In the genomic region with DNA sequence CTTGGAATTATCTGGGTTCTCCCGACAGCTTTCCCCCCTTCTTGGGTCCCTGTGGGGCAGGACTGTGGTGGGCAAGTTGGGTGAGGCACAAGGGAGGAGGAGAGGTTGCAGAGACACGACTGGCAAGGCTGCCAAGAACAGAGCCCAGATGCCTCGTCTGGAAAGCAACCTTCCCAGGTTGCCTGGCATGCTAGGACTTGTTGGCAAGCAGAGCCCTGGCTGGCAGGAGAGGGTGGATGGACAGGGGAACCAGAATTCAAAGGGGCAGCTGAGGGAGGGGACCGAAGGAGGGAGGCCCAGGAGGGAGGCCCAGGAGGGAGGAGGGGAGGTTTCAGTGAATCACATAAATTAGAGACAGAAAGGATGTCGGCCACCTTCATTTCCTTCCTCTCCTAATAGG, we compare ENCODE assay signal across 9 mouse cellular contexts.
DNase-seq lines count a peak whose midpoint lies in the region; ATAC-seq and TF ChIP-seq lines count a peak whose summit lies in the region.
"Had no signal": no experiment of that assay in that cellular context is flagged by ENCODE, and none has a peak within 500 bp of the region (broad histone marks: within the 10 kb centered on the region; RNA-seq: fewer than 3 reads in every experiment).

No protein-coding gene starts in this region.

- WGBS in kidney, embryonic 15.5 days, result 10% methylated on average over 5 of the region's 5 CpGs
- 4% methylated on average over 5 of the region's 5 CpGs for WGBS in forebrain, embryonic 16.5 days
- WGBS in stomach, postnatal 0 days, result 12% methylated on average over 5 of the region's 5 CpGs
- 18% methylated on average over 5 of the region's 5 CpGs for WGBS in liver, embryonic 12.5 days (ENCODE audit: insufficient replicate concordance)

- no peak for DNase-seq in kidney, adult 18-20 months
- DNase-seq in cerebellum, adult 8-10 months, result peak; percentile 30
- DNase-seq in layer of hippocampus, postnatal 14 days (ENCODE audit: low spot score in 2 of 2), result peak; percentile 55 to 61
- peak; percentile 25 for DNase-seq in stomach, postnatal 0 days (ENCODE audit: low spot score)
- no peak for DNase-seq in adipocyte (ENCODE audit: low spot score)

- ATAC-seq in kidney, embryonic 15.5 days (replicated peaks; ENCODE audit: low FRiP score), result no peak; the same call in 1 of the 2 replicates
- ATAC-seq in forebrain, embryonic 16.5 days, result peak; percentile 86
- no peak for ATAC-seq in stomach, postnatal 0 days (ENCODE audit: low FRiP score, low TSS enrichment)
- ATAC-seq in liver, embryonic 12.5 days, result no peak

- H3K27me3 ChIP-seq in kidney, embryonic 15.5 days, result no peaks in the 10 kb centered on the region
- H3K27me3 ChIP-seq in forebrain, embryonic 16.5 days (replicated peaks; ENCODE audit: control insufficient read depth, insufficient read depth, low read length), result no peaks in the 10 kb centered on the region
- H3K27me3 ChIP-seq in stomach, postnatal 0 days (ENCODE audit: control insufficient read depth, insufficient read depth, low read length), result no peaks in the 10 kb centered on the region
- H3K27me3 ChIP-seq in liver, embryonic 12.5 days (replicated peaks), result no peaks in the 10 kb centered on the region

- no peak overlapping the region for H3K4me2 ChIP-seq in kidney, embryonic 15.5 days
- no peak overlapping the region for H3K4me2 ChIP-seq in forebrain, embryonic 16.5 days (ENCODE audit: low read length)
- H3K4me2 ChIP-seq in stomach, postnatal 0 days (replicated peaks; ENCODE audit: low read depth), result no peak overlapping the region
- no peak overlapping the region for H3K4me2 ChIP-seq in liver, embryonic 12.5 days

- no peak overlapping the region for H3K4me3 ChIP-seq in kidney, embryonic 15.5 days (replicated peaks)
- H3K4me3 ChIP-seq in forebrain, embryonic 16.5 days (replicated peaks; ENCODE audit: low read length), result no peak overlapping the region
- H3K4me3 ChIP-seq in stomach, postnatal 0 days (ENCODE audit: low read depth, low read length), result no peak overlapping the region
- H3K4me3 ChIP-seq in liver, embryonic 12.5 days, result no peak overlapping the region

- H3K9ac ChIP-seq in kidney, embryonic 15.5 days, result 0 out of 2 replicates have a peak overlapping the region, but pooled peaks have one; percentile 24
- H3K9ac ChIP-seq in forebrain, embryonic 16.5 days (replicated peaks; ENCODE audit: low read depth, low read length), result no peak overlapping the region; the same call in 1 of the 2 replicates
- no peak overlapping the region; the same call in 1 of the 2 replicates for H3K9ac ChIP-seq in stomach, postnatal 0 days (ENCODE audit: low read length)
- no peak overlapping the region for H3K9ac ChIP-seq in liver, embryonic 12.5 days

- H3K4me1 ChIP-seq in kidney, embryonic 15.5 days, result peaks cover 51% of the 10 kb centered on the region
- peaks cover 20% of the 10 kb centered on the region for H3K4me1 ChIP-seq in forebrain, embryonic 16.5 days (replicated peaks; ENCODE audit: control insufficient read depth, insufficient read depth, low read length)
- H3K4me1 ChIP-seq in stomach, postnatal 0 days (replicated peaks; ENCODE audit: control insufficient read depth, insufficient read depth), result 0 out of 2 replicates have a peak, but pooled peaks cover 2% of the 10 kb centered on the region
- H3K4me1 ChIP-seq in liver, embryonic 12.5 days, result peaks cover 20% of the 10 kb centered on the region

- TF ChIP-seq EP300 in stomach, postnatal 0 days (optimal IDR thresholded peaks at IDR 0.05), result no peak

- H3K36me3 ChIP-seq in kidney, embryonic 15.5 days, result no peaks in the 10 kb centered on the region
- no peaks in the 10 kb centered on the region for H3K36me3 ChIP-seq in forebrain, embryonic 16.5 days (ENCODE audit: control insufficient read depth, insufficient read depth)
- no peaks in the 10 kb centered on the region for H3K36me3 ChIP-seq in stomach, postnatal 0 days (ENCODE audit: control insufficient read depth, insufficient read depth, low read length)
- H3K36me3 ChIP-seq in liver, embryonic 12.5 days, result no peaks in the 10 kb centered on the region
- H3K36me3 ChIP-seq: G1E had no signal

- no peak for TF ChIP-seq CTCF in stomach, postnatal 0 days (IDR thresholded peaks at IDR 0.05; ENCODE audit: low read depth)

- 0 out of 2 replicates have a peak overlapping the region, but pooled peaks have one; percentile 23 for H3K27ac ChIP-seq in kidney, embryonic 15.5 days
- H3K27ac ChIP-seq in forebrain, embryonic 16.5 days (ENCODE audit: low read length), result peak overlapping the region; percentile 54
- no peak overlapping the region for H3K27ac ChIP-seq in stomach, postnatal 0 days (replicated peaks)
- no peak overlapping the region for H3K27ac ChIP-seq in liver, embryonic 12.5 days

- no peaks in the 10 kb centered on the region for H3K9me3 ChIP-seq in kidney, embryonic 15.5 days (replicated peaks)
- no peaks in the 10 kb centered on the region for H3K9me3 ChIP-seq in forebrain, embryonic 16.5 days (ENCODE audit: control insufficient read depth, low read length)
- H3K9me3 ChIP-seq in stomach, postnatal 0 days (ENCODE audit: control insufficient read depth, low read length), result no peaks in the 10 kb centered on the region
- no peaks in the 10 kb centered on the region for H3K9me3 ChIP-seq in liver, embryonic 12.5 days (replicated peaks)

Comparison
In these comparisons a context has a peak if more than half of its experiments do, and no peak if none do; other contexts are left out.
1. H3K27ac ChIP-seq: peak in kidney, embryonic 15.5 days (single experiment) and forebrain, embryonic 16.5 days (single experiment); none in stomach, postnatal 0 days (single experiment) and liver, embryonic 12.5 days (single experiment).
2. DNase-seq: peak in cerebellum, adult 8-10 months (single experiment), layer of hippocampus, postnatal 14 days (2 of 2) and stomach, postnatal 0 days (single experiment); none in kidney, adult 18-20 months (single experiment) and adipocyte (single experiment).